ENCODE assay signal across 22 mouse cellular contexts in genomic region chr13:45769757-45770156, GRCm38 (mm10).
A peak's percentile ranks its signal among the peaks of the same experiment; 100 is the strongest.
DNase-seq lines count a peak whose midpoint lies in the region; TF ChIP-seq lines count a peak whose summit lies in the region.
"Had no signal": no experiment of that assay in that cellular context is flagged by ENCODE, and none has a peak within 500 bp of the region (broad histone marks: within the 10 kb centered on the region; RNA-seq: fewer than 3 reads in every experiment).

No protein-coding gene starts in this region.

- H3K4me1 ChIP-seq in testis, adult 2 months (ENCODE audit: control insufficient read depth, insufficient read depth, low read length): peaks cover 3% of the 10 kb centered on the region; the same call in 1 of the 2 replicates
- no peaks in the 10 kb centered on the region for H3K4me1 ChIP-seq in midbrain, embryonic 10.5 days
- H3K4me1 ChIP-seq: embryonic facial prominence, embryonic 13.5 days; heart, embryonic 15.5 days; kidney, embryonic 15.5 days; lung, embryonic 15.5 days; stomach, embryonic 15.5 days had no signal

- no peaks in the 10 kb centered on the region for H3K36me3 ChIP-seq in testis, adult 2 months (ENCODE audit: control insufficient read depth, insufficient read depth, low read length)
- H3K36me3 ChIP-seq in midbrain, embryonic 10.5 days: no peaks in the 10 kb centered on the region
- H3K36me3 ChIP-seq: embryonic facial prominence, embryonic 13.5 days; forebrain, embryonic 10.5 days; forebrain, embryonic 15.5 days; neural tube, embryonic 12.5 days; stomach, embryonic 15.5 days had no signal

- H3K27me3 ChIP-seq in testis, adult 2 months (ENCODE audit: control insufficient read depth, insufficient read depth, low read length): no peaks in the 10 kb centered on the region
- H3K27me3 ChIP-seq in midbrain, embryonic 10.5 days (ENCODE audit: low read depth, poor library complexity, severe bottlenecking): no peaks in the 10 kb centered on the region
- H3K27me3 ChIP-seq: embryonic facial prominence, embryonic 13.5 days; forebrain, embryonic 15.5 days; heart, embryonic 15.5 days; kidney, embryonic 15.5 days; lung, embryonic 15.5 days; neural tube, embryonic 12.5 days; stomach, embryonic 15.5 days had no signal

- H3K27ac ChIP-seq in testis, adult 2 months (ENCODE audit: control insufficient read depth, insufficient read depth, low read depth, low read length): no peak overlapping the region
- no peak overlapping the region for H3K27ac ChIP-seq in midbrain, embryonic 10.5 days (replicated peaks)
- H3K27ac ChIP-seq: embryonic facial prominence, embryonic 13.5 days; forebrain, embryonic 10.5 days; forebrain, embryonic 15.5 days; heart, embryonic 15.5 days; kidney, embryonic 15.5 days; lung, embryonic 15.5 days; neural tube, embryonic 12.5 days; stomach, embryonic 15.5 days had no signal

- no peaks in the 10 kb centered on the region for H3K9me3 ChIP-seq in midbrain, embryonic 10.5 days (replicated peaks)
- H3K9me3 ChIP-seq: embryonic facial prominence, embryonic 13.5 days; forebrain, embryonic 10.5 days; forebrain, embryonic 15.5 days; heart, embryonic 15.5 days; kidney, embryonic 15.5 days; lung, embryonic 15.5 days; neural tube, embryonic 12.5 days; stomach, embryonic 15.5 days had no signal

- peak; percentile 32 to 47 for DNase-seq in left cerebral cortex, adult 8-10 months (ENCODE audit: low spot score in 2 of 2)
- no peak for DNase-seq in left cerebral cortex, adult 11 months (ENCODE audit: low spot score)
- DNase-seq in testis, postnatal 10 days (ENCODE audit: low spot score): no peak
- DNase-seq in brain, adult 2 months (ENCODE audit: low read depth, low spot score): peak; percentile 75
- DNase-seq in midbrain, embryonic 10.5 days (ENCODE audit: low spot score): no peak
- no peak for DNase-seq in layer of hippocampus, postnatal 14 days (ENCODE audit: low spot score in 2 of 2)
- DNase-seq: adrenal gland, postnatal 14 days; cerebellum, adult 11-12 months; cerebellum, adult 9-11 months; embryo, embryonic 11 days; gastrocnemius, postnatal 14 days; kidney, adult 18-20 months; kidney, postnatal 25 days had no signal

- no peak for TF ChIP-seq POLR2A in testis, adult 2 months (IDR thresholded peaks at IDR 0.05; ENCODE audit: control insufficient read depth, low read depth, low read length)

- no peak for TF ChIP-seq CTCF in testis, adult 2 months (IDR thresholded peaks at IDR 0.05; ENCODE audit: control insufficient read depth, insufficient read depth, insufficient replicate concordance, low read depth, low read length)

- H3K4me3 ChIP-seq in testis, adult 2 months (ENCODE audit: control insufficient read depth, low read depth, low read length): peak overlapping the region; percentile 7; the same call in 1 of the 2 replicates
- H3K4me3 ChIP-seq in midbrain, embryonic 10.5 days: no peak overlapping the region
- H3K4me3 ChIP-seq: embryonic facial prominence, embryonic 13.5 days; forebrain, embryonic 10.5 days; forebrain, embryonic 15.5 days; heart, embryonic 15.5 days; kidney, embryonic 15.5 days; lung, embryonic 15.5 days; neural tube, embryonic 12.5 days; stomach, embryonic 15.5 days had no signal

- WGBS in midbrain, embryonic 10.5 days: 93% methylated on average over 11 of the region's 11 CpGs

Comparison
In these comparisons a context has a peak if more than half of its experiments do, and no peak if none do; other contexts are left out.
1. DNase-seq: peak in left cerebral cortex, adult 8-10 months (2 of 2) and brain, adult 2 months (single experiment); none in left cerebral cortex, adult 11 months (single experiment), testis, postnatal 10 days (single experiment), midbrain, embryonic 10.5 days (single experiment) and layer of hippocampus, postnatal 14 days (0 of 2).